Mouse (Mus musculus) gonadal fat pad, adult 2 months (tissue): ENCODE results near the gene Apobec3. TPM values are rescaled to one million over a fixed set of nuclear protein-coding genes. Genes with fewer than 3 reads are reported as not detected.

Source experiments
- DNase-seq: peaks from one replicate; pipeline ENCODE4 v3.0.0-alpha.2; 2012; ENCODE audit warnings: low read depth
- polyA plus RNA-seq: library from polyadenylated mRNA; depleted of rRNA; stranded (reverse); fragments of >200 nt; gene quantifications from 2 replicates; pipeline ENCODE4 v1.2.3, GENCODE M21; 2012; rRNA removed

Gene Apobec3
- polyA plus RNA-seq, 1 experiment, result 56.4 TPM

GRCm38 (mm10) chr15:79951226-79951625 is 59.8 kb downstream of the Apobec3 start:
- DNase-seq, result no peak

GRCm38 (mm10) chr15:79951730-79952503 is 60.5 kb downstream of the Apobec3 start:
- DNase-seq, result no peak

DNA sequence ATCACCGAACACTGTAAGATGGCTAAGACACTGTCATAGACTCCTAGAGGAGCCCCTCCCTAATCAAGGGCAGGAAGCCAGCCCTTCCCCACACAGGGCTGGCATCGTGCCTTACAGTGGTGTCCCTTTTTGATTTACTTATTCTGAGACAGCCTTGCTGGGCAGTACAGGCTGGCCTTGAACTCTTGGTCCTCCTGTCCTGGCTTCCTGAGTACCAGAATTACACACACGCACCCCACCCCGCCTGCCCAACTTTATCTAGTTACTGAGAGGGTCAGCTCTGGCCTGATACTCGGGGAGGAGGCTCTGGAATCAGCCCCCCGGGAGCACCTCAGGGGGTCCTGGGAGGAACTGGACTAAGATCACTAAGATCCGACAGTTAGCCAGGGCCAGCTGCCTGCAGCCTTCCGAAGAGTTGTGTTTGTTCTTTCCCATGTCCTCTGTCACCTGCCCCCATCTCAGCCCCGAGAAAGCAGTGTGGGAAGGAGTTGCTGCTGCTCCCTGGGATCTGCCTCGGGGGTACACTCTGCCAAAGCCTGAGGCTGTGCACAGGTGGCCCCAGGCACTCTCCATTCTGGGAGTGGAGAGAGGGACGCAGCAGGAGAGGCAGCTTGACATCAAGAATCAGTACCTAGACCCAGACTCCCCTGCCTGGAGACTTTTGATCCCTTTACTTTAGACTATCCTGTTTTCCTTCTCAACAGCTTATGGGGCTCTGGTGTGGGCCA is 61.2 kb downstream of the Apobec3 start:
- DNase-seq, result no peak

GRCm38 (mm10) chr15:79953470-79953869 is 62.0 kb downstream of the Apobec3 start:
- no peak for DNase-seq

- DNase-seq, result no peak
Measured at GRCm38 (mm10) chr15:79956559-79956958, 65.1 kb downstream of the Apobec3 start.

DNA sequence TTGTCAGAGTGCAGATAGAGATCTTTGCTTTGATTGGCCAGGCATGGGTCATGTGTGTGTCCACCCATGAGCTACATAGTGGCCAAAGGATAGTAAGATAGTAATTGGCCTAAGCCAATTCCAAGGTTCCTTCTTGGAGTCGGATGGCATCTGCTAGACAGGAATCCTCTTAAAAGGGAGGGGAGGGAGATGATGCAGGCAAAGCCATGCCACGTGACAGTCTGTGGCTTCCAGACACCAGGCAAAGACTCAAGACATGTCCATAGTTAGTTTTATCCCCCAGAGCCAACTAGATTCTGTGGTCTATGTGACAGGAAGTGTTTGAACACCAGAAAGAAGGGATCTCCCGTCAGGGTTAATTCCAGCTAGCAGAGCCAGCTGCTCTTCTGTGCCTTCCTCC is 67.0 kb downstream of the Apobec3 start:
- no peak for DNase-seq

DNA sequence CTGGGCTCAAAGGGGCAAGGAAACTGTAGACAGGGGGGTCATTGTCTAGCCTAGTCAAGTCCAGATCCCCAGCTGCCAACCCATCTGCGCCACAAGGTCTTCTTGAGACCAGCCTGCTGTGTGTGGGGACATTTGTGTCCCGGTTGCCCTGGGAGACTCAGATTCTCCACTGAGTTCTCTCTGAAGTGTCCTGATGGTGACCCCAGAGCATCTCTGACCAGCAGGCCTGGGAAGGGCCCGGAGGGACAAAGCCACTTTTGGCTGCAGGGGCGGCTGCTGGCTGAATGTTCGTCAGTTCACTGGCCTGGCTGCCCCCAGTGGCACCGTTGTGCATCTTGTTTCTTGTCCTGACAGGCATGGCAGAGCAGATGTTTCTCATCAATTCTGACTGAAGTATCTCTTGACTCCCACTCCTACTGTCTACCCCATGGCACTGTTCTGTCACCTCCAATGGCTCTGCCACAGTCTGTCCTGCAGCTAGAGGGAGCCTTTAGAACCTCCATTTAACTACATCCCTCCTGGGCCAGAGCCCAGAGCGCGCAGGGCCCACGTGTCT is 70.0 kb downstream of the Apobec3 start:
- DNase-seq, result no peak

DNA sequence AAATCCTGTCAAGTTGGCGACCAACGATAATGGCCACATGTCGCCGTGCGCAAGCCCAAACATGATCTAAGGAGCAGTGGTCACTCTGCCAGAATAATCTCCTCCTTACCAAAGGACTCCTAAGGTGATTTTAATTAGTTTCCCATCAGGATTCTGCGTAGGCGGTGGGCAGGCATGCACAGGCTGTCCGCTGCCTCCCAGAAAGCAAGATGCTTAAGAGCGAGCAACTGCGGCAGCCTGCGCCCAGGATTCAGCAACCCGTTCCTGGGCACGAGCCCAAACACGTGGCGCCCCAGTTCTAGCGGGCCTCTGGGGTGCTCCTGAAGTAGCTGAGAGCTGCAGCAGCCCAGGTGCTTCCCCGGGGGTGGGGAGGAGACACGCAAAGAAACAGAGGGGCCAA is 71.2 kb downstream of the Apobec3 start:
- no peak for DNase-seq

DNA sequence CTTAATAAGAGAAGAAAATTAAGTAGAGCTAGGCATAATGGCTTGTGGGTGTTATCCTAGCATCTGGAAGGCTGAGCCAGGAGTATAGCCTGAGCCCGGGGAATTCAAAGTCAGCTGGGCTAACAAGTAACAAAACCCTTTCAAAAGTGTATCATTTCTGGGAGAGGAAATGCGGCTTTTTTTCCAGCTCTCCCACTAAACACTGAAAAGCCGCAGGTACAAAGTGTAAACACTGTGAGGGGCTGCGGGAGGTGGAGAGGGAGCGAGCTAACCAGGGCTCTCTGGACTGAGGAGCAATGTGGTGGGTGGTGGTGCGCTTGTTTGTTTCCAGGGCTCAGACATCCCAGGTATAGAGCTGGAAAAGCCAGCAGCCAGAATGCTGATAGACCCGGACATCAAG is 72.9 kb downstream of the Apobec3 start:
- no peak for DNase-seq

Other genes starting within 250 kb of the Apobec3 start
- gene Fam227a, start 232.7 kb upstream of the Apobec3 start, polyA plus RNA-seq, result 2.6 and 2.7 TPM in 2 replicates
- 8.6 and 16.0 TPM in 2 replicates for gene Cby1, start 232.5 kb upstream of the Apobec3 start, polyA plus RNA-seq
- gene Tomm22, start 220.8 kb upstream of the Apobec3 start, polyA plus RNA-seq, result 44.6 and 54.0 TPM in 2 replicates
- gene Josd1, start 203.7 kb upstream of the Apobec3 start, polyA plus RNA-seq, result 23.7 and 24.3 TPM in 2 replicates
- 27.7 and 37.8 TPM in 2 replicates for gene Gtpbp1, start 200.8 kb upstream of the Apobec3 start, polyA plus RNA-seq
- 72.1 and 91.4 TPM in 2 replicates for gene Sun2, start 149.1 kb upstream of the Apobec3 start, polyA plus RNA-seq
- 41.4 and 42.0 TPM in 2 replicates for gene Dnal4, start 113.8 kb upstream of the Apobec3 start, polyA plus RNA-seq
- gene Nptxr, start 86.9 kb upstream of the Apobec3 start, polyA plus RNA-seq, result 2.7 and 5.8 TPM in 2 replicates
- gene Npcd, start 57.4 kb upstream of the Apobec3 start, polyA plus RNA-seq, result 0.12 TPM in 1 of 2 replicates, not detected in the other
- gene Cbx6, start 57.0 kb upstream of the Apobec3 start, polyA plus RNA-seq, result 56.9 and 67.6 TPM in 2 replicates
- 27.2 and 31.5 TPM in 2 replicates for gene Cbx7, start 79.5 kb downstream of the Apobec3 start, polyA plus RNA-seq
- 25.8 and 26.8 TPM in 2 replicates for gene Pdgfb, start 123.3 kb downstream of the Apobec3 start, polyA plus RNA-seq
- gene Syngr1, start 199.7 kb downstream of the Apobec3 start, polyA plus RNA-seq, result 8.8 and 13.3 TPM in 2 replicates
- 492 and 540 TPM in 2 replicates for gene Rpl3, start 200.2 kb downstream of the Apobec3 start, polyA plus RNA-seq
- 17.0 and 20.9 TPM in 2 replicates for gene Tab1, start 241.5 kb downstream of the Apobec3 start, polyA plus RNA-seq